Mouse (Mus musculus) CH12.LX (cell line): ENCODE measurements around the gene Slc35a5. TPM values are rescaled to one million over a fixed set of nuclear protein-coding genes. Genes with fewer than 3 reads are reported as not detected.

ENCODE experiments used
- DNase-seq: peaks from one replicate; pipeline ENCODE4 v3.0.0-alpha.2; 2013; ENCODE audit errors: extremely low read depth
- H3K27ac ChIP-seq: 2 replicates; pipeline ENCODE4 v1.5.1; 2012; ENCODE audit warnings: low read depth, mild to moderate bottlenecking, control low read depth, moderate library complexity; ENCODE audit not compliant: insufficient read depth
- H3K27me3 ChIP-seq: replicated peaks from 2 replicates; pipeline ENCODE3; 2012; ENCODE audit warnings: inconsistent platforms
- H3K36me3 ChIP-seq, 2 experiments: replicated peaks in 1 of 2; 2 replicates each; pipeline versions ENCODE3 to v1.6.1; 2012; ENCODE audit warnings: inconsistent platforms in 1 of 2, low read length in 1 of 2, mild to moderate bottlenecking in 1 of 2, mixed read lengths in 1 of 2, moderate library complexity in 1 of 2; ENCODE audit not compliant: control insufficient read depth in 1 of 2, insufficient read depth in 1 of 2
- H3K4me1 ChIP-seq, 2 experiments: 2 replicates each; pipeline ENCODE4 v1.6.1; 2012; ENCODE audit warnings: inconsistent platforms in 1 of 2, moderate library complexity in 1 of 2; ENCODE audit not compliant: insufficient read depth in 2 of 2, control insufficient read depth in 1 of 2
- H3K4me2 ChIP-seq: 2 replicates; pipeline ENCODE4 v1.6.1; 2012; ENCODE audit warnings: low read depth, mild to moderate bottlenecking, control low read depth; ENCODE audit not compliant: poor library complexity, insufficient read depth, severe bottlenecking
- H3K4me3 ChIP-seq, 3 experiments: fragments of 150-350 bp in 1 of 3; sonication (generic) in 1 of 3; replicated peaks in 1 of 3; 2 replicates each; pipeline versions ENCODE3 to v1.5.1; 2011 to 2012; ENCODE audit warnings: low read depth in 2 of 3, low read length in 2 of 3, mild to moderate bottlenecking in 2 of 3, moderate library complexity in 2 of 3, control low read depth in 1 of 3, improper control_type of control experiment in 1 of 3, inconsistent platforms in 1 of 3, mixed read lengths in 1 of 3; ENCODE audit not compliant: poor library complexity in 1 of 3
- H3K79me2 ChIP-seq: replicated peaks from 2 replicates; pipeline ENCODE4 v1.6.1; 2012; ENCODE audit warnings: mild to moderate bottlenecking, moderate library complexity; ENCODE audit not compliant: control insufficient read depth, poor library complexity, insufficient read depth, severe bottlenecking; ENCODE audit errors: extremely low read depth
- H3K9ac ChIP-seq: 2 replicates; pipeline ENCODE4 v1.6.1; 2012; ENCODE audit warnings: low read depth, mild to moderate bottlenecking, control low read depth, moderate library complexity; ENCODE audit not compliant: insufficient read depth
- H3K9me3 ChIP-seq: replicated peaks from 2 replicates; pipeline ENCODE3; 2012; ENCODE audit warnings: low read length, inconsistent platforms, mixed read lengths
- CTCF ChIP-seq, 2 experiments: IDR thresholded peaks in 1 of 2; conservative IDR thresholded peaks in 1 of 2; 2 replicates each; pipeline ENCODE4 v1.5.1; 2011 to 2012; ENCODE audit warnings: low read depth in 2 of 2, low read length in 2 of 2, improper control_type of control experiment in 1 of 2, inconsistent platforms in 1 of 2, mild to moderate bottlenecking in 1 of 2, moderate library complexity in 1 of 2
- E2F4 ChIP-seq: IDR thresholded peaks from 2 replicates; pipeline ENCODE4 v1.6.1; 2011; ENCODE audit warnings: low read depth, low read length, improper control_type of control experiment; ENCODE audit not compliant: insufficient replicate concordance
- ELF1 ChIP-seq: IDR thresholded peaks from 2 replicates; pipeline ENCODE4 v1.6.1; 2014; ENCODE audit warnings: low read depth, mild to moderate bottlenecking, inconsistent platforms, low read length, improper control_type of control experiment
- EP300 ChIP-seq: IDR thresholded peaks from 2 replicates; pipeline ENCODE4 v1.6.1; 2011; ENCODE audit warnings: low read length, improper control_type of control experiment
- ETS1 ChIP-seq: conservative IDR thresholded peaks from 2 replicates; pipeline ENCODE4 v1.6.1; 2012; ENCODE audit warnings: low read depth, mild to moderate bottlenecking, inconsistent platforms, low read length, improper control_type of control experiment, moderate library complexity
- IRF4 ChIP-seq: IDR thresholded peaks from 2 replicates; pipeline ENCODE4 v1.6.1; 2014; ENCODE audit warnings: low read depth, mild to moderate bottlenecking, inconsistent platforms, low read length, improper control_type of control experiment
- JUND ChIP-seq: conservative IDR thresholded peaks from 2 replicates; pipeline ENCODE4 v1.6.1; 2011; ENCODE audit warnings: low read depth, low read length, improper control_type of control experiment
- KAT2A ChIP-seq: IDR thresholded peaks from 2 replicates; pipeline ENCODE4 v1.6.1; 2012; ENCODE audit warnings: low read length, improper control_type of control experiment, inconsistent platforms; ENCODE audit not compliant: insufficient replicate concordance
- MAZ ChIP-seq: IDR thresholded peaks from 2 replicates; pipeline ENCODE4 v1.6.1; 2012; ENCODE audit warnings: low read depth, mild to moderate bottlenecking, inconsistent platforms, low read length, improper control_type of control experiment, moderate library complexity
- MEF2A ChIP-seq: IDR thresholded peaks from 2 replicates; pipeline ENCODE4 v1.6.1; 2014; ENCODE audit warnings: low read depth, mild to moderate bottlenecking, inconsistent platforms, low read length, improper control_type of control experiment, borderline replicate concordance
- MXI1 ChIP-seq: IDR thresholded peaks from 2 replicates; pipeline ENCODE4 v1.6.1; 2011; ENCODE audit warnings: mild to moderate bottlenecking, low read depth, low read length, improper control_type of control experiment
- MYC ChIP-seq: IDR thresholded peaks from 2 replicates; pipeline ENCODE4 v1.6.1; 2011; ENCODE audit warnings: low read depth, mild to moderate bottlenecking, improper control_type of control experiment, low read length
- NELFE ChIP-seq: IDR thresholded peaks from 2 replicates; pipeline ENCODE4 v1.6.1; 2011; ENCODE audit warnings: low read depth, low read length, improper control_type of control experiment
- NRF1 ChIP-seq: IDR thresholded peaks from 2 replicates; pipeline ENCODE4 v1.6.1; 2014; ENCODE audit warnings: low read depth, mild to moderate bottlenecking, inconsistent platforms, low read length, improper control_type of control experiment, moderate library complexity
- POLR2AphosphoS2 ChIP-seq: IDR thresholded peaks from 2 replicates; pipeline ENCODE4 v1.6.1; 2011; ENCODE audit warnings: low read depth, low read length, improper control_type of control experiment
- RAD21 ChIP-seq: IDR thresholded peaks from 2 replicates; pipeline ENCODE4 v1.6.1; 2011; ENCODE audit warnings: low read depth, mild to moderate bottlenecking, low read length, improper control_type of control experiment, moderate library complexity
- SMC3 ChIP-seq: IDR thresholded peaks from 2 replicates; pipeline ENCODE4 v1.6.1; 2011; ENCODE audit warnings: low read depth, low read length, improper control_type of control experiment
- ZC3H11A ChIP-seq: IDR thresholded peaks from 2 replicates; pipeline ENCODE4 v1.6.1; 2012; ENCODE audit warnings: low read depth, mild to moderate bottlenecking, inconsistent platforms, low read length, improper control_type of control experiment
- ZKSCAN1 ChIP-seq: IDR thresholded peaks from 2 replicates; pipeline ENCODE4 v1.6.1; 2012; ENCODE audit warnings: low read depth, inconsistent platforms, low read length, improper control_type of control experiment, borderline replicate concordance
- ZNF384 ChIP-seq: IDR thresholded peaks from 2 replicates; pipeline ENCODE4 v1.6.1; 2012; ENCODE audit warnings: low read depth, low read length, improper control_type of control experiment, inconsistent platforms
- dilution Hi-C: fragments of 300-500 bp; cut with MboI; formaldehyde crosslinking; loops from 2 replicates; pipeline ENCODE4 v1.14.3; 2020; ENCODE audit warnings: low sequenced_read_pairs; ENCODE audit not compliant: extremely low pct_unique_long_range_greater_than_20kb, extremely low pct_ligation_motif_present
- in situ Hi-C: fragments of 300-500 bp; cut with MboI; formaldehyde crosslinking; loops from 3 replicates; pipeline ENCODE4 v1.14.3; 2019; ENCODE audit warnings: low sequenced_read_pairs, low pct_ligation_motif_present, low pct_unique_long_range_greater_than_20kb, mixed read lengths
- polyA plus RNA-seq: library from polyadenylated mRNA; unstranded; fragments of >175 nt; gene quantifications from 2 replicates; pipeline ENCODE4 v1.2.1, GENCODE M21; 2012; ENCODE audit warnings: low read depth; ENCODE audit not compliant: insufficient read length
- total RNA-seq, 2 experiments: library from RNA; depleted of rRNA; stranded (reverse); fragments of 300-350 nt in 1 of 2; fragments of >200 nt in 1 of 2; gene quantifications; 2 replicates each; pipeline ENCODE4 v1.2.3; 2012 to 2014

Slc35a5 gene
- total and polyA plus RNA-seq, 3 experiments: 6.1 to 14.8 (median 7.4) TPM

- Histone ChIP-seq H3K36me3 (peaks cover 59 to 81% of the 10 kb centered on the region in 2 experiments), H3K79me2 (no peaks in the 10 kb centered on the region), H3K4me1 (peaks cover 0 to 30% of the 10 kb centered on the region in 2 experiments; a peak in 2 of 4 replicates), H3K9me3 (peaks cover 3% of the 10 kb centered on the region), H3K4me2 (no peak overlapping the region), H3K27ac (no peak overlapping the region), H3K27me3 (no peaks in the 10 kb centered on the region), H3K4me3 (no peak overlapping the region), H3K9ac (no peak overlapping the region)
- dilution Hi-C loops: no loop called here
- TF ChIP-seq IRF4: peak; percentile 39; the same call in 1 of the 2 replicates
- TF ChIP-seq ZKSCAN1: no peak
- peak; percentile 26; the same call in 1 of the 2 replicates for TF ChIP-seq EP300
- no peak for DNase-seq
- in situ Hi-C loops: no loop called here
Measured at GRCm38 (mm10) chr16:45145119-45145518, 13.4 kb downstream of the Slc35a5 start.

DNA sequence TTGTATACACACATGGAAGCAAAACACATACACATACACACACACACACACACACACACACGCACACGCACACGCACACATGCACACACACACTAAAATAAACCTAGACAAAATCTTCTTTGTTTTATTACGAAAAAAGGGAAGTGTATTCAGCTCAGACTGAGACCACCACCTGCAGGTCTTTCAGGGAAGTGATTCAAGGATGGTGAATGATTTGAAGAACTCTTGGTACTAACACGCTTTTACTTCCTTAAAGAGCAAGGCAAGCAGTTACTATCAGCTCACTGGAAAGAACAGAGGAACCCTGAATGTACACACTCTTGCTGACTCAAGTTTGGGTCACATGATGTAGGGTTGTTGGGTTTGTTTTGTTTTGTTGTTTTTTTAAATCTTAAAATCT lies 15.9 kb downstream of the Slc35a5 start:
- Histone ChIP-seq H3K9me3 (peaks cover 3% of the 10 kb centered on the region), H3K4me2 (no peak overlapping the region), H3K27ac (no peak overlapping the region), H3K9ac (no peak overlapping the region), H3K36me3 (peaks cover 53 to 73% of the 10 kb centered on the region in 2 experiments), H3K4me3 (no peak overlapping the region)
- peak; percentile 74 for DNase-seq
- dilution Hi-C loops: no loop called here
- TF ChIP-seq EP300 (peak; percentile 52; the same call in 1 of the 2 replicates), ETS1 (0 out of 2 replicates have a peak, but pooled peaks have one; percentile 15), MYC (0 out of 2 replicates have a peak, but pooled peaks have one; percentile 33), RAD21 (peak; percentile 70), KAT2A (no peak), SMC3 (peak; percentile 54), MAZ (no peak), CTCF (conservative IDR thresholded peaks at IDR 0.05 in 1 of 2, IDR thresholded peaks at IDR 0.05 in 1 of 2; ENCODE audit: low read depth in 2 of 2, low read length in 2 of 2) (peak; percentile 29 to 64; a peak in 2 of 4 replicates)
- TF ChIP-seq, all 38 proteins: peak for 6
- in situ Hi-C loops: loop anchor here (5.0 kb wide), 1 partner anchor 45 kb away; no protein-coding TSS in a partner anchor
- Histone ChIP-seq H3K4me1 (peaks cover 0 to 27% of the 10 kb centered on the region in 2 experiments; a peak in 2 of 4 replicates), H3K79me2 (no peaks in the 10 kb centered on the region), H3K27me3 (no peaks in the 10 kb centered on the region)

DNA sequence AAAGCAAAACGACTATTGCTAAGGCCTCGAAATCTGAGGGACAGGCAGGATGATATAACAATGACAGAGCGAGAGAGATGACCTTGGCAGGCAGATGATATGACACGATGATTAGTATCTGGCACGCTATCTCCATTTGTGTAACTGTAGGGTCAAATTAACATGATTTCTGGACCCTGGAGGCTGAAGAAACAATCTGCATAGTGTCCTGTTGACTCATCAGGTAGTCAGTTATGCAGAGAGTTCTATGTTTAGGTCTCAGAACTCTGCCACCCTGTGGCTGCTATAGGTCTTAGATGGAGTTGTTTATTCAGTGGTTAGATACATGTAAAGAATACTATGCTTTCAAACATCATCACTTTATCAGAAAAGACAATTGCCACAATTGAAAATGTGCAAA lies 16.8 kb downstream of the Slc35a5 start:
- Histone ChIP-seq H3K4me2 (no peak overlapping the region), H3K9me3 (peaks cover 3% of the 10 kb centered on the region), H3K27ac (no peak overlapping the region), H3K27me3 (no peaks in the 10 kb centered on the region), H3K36me3 (peaks cover 49 to 65% of the 10 kb centered on the region in 2 experiments), H3K4me3 (no peak overlapping the region), H3K9ac (no peak overlapping the region), H3K4me1 (peaks cover 0 to 27% of the 10 kb centered on the region in 2 experiments; a peak in 2 of 4 replicates), H3K79me2 (no peaks in the 10 kb centered on the region)
- DNase-seq: peak; percentile 31
- TF ChIP-seq ELF1 (no peak), POLR2AphosphoS2 (no peak), NELFE (no peak), MEF2A (no peak), CTCF (conservative IDR thresholded peaks at IDR 0.05 in 1 of 2, IDR thresholded peaks at IDR 0.05 in 1 of 2; ENCODE audit: low read depth in 2 of 2, low read length in 2 of 2) (peak in 1 of 2 experiments; percentile 48; a peak in 2 of 4 replicates), ZC3H11A (no peak), E2F4 (no peak), ZKSCAN1 (no peak), JUND (no peak), MYC (no peak), SMC3 (peak; percentile 53), NRF1 (no peak), RAD21 (peak; percentile 15), MXI1 (no peak), ZNF384 (no peak)
- dilution Hi-C loops: no loop called here
- in situ Hi-C loops: loop anchor here (5.0 kb wide), 1 partner anchor 44 kb away; no protein-coding TSS in a partner anchor
